Mouse (Mus musculus): ENCODE measurements around the gene Togaram1. TPM values are rescaled to one million over a fixed set of nuclear protein-coding genes. Genes with fewer than 3 reads are reported as not detected.
A peak's percentile ranks its signal among the peaks of the same experiment; 100 is the strongest.

The Togaram1 gene
- 10 to 100 TPM; 55.5 to 56.4 TPM for total RNA-seq (2021)

- DNase-seq: peak; percentile 99
Measured at GRCm38 (mm10) chr12:64965124-64966026, at the start of gene Togaram1, which contains the start of gene Klhl28. TSS of gene Togaram1 (plus strand) at chr12:64965804. TSS of gene Klhl28 (minus strand) at chr12:64965534.

DNA sequence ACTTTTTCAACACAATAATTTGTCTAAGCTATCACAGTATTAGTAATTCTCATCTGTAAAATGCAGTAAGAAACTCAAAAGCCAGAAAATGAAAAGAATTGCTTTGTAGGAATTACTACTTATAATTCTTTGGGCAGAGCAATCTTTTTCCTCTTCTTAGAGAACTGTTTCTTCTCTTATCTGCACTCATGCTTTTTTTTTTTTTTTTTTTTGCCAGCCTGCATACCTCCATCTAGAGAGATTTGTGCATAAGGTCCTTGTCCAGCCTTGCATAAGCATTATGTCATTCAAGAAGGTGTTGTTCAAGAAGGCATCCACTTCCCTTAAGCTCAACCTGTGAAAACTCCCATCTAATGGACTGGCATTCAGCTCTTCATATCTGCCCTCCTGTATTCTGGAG lies 48.9 kb upstream of the Togaram1 start:
- DNase-seq: no peak

DNA sequence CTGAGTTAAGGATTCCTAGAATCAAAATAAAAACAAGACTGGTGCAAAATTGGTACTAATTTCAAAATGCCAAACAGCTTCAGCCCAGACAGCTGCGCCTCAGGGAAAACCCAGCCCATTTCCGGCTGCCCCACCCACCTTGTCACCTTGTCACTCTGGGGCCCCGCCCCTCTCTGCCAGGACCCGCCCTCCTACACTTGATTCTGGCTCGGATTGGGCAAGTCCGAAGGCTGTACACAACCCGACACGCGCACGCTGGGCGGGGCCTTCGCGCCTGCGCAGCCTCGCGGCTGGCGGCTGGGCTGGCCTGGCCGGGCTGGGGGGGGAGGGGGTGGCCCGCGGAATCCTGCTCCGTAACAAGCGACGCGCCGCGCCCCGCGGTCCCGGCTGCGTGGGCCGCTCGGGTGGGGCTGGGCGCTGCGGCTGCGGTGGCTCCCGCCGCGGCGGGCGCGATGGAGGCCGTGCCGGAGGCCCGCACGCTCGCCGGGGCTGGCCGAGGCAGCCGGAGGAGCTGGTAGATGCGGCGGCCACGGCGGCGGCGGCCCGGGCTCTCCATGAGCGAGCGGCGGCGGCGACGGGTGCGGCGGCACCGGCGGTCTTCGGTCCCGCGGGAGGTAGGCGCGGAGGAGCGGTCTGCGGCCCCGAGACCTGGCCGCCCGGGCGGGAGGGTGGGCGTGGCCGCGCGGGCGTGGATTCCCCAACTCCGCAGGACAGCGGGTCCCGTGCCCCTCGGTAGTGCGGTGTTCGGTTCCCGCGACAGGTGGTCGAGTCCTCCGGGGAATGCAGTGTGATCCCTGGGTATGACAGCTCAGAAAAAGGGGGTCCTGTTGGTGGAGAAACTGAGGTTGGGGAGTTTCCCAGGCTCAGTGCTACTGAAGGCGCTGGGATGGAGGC lies 47.8 kb upstream of the Togaram1 start, which contains the start of gene Gm527:
Gene Gm527, plus strand, starts transcription at position 329 of the 894 bp plus-strand sequence.
- peak; percentile 92 to 93 for DNase-seq

DNA sequence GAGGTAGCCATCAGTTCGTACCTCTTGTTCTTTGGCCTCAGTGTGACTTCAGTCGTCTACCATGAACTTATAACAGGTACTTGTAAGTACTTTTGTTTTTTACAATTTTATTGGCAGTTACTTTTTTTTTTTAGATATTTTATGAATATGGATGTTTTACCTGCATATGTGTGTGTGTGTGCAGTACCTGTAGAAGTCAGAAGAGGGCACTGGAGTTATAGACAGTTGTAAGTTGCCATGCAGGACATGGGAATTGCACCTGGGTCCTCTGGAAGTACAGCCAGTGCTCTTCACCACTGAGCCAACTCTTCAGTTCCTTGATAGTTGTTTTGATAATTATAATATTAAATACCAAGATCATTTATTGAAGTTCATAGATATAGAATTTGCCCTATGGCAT lies 28.1 kb upstream of the Togaram1 start:
- no peak for DNase-seq

DNA sequence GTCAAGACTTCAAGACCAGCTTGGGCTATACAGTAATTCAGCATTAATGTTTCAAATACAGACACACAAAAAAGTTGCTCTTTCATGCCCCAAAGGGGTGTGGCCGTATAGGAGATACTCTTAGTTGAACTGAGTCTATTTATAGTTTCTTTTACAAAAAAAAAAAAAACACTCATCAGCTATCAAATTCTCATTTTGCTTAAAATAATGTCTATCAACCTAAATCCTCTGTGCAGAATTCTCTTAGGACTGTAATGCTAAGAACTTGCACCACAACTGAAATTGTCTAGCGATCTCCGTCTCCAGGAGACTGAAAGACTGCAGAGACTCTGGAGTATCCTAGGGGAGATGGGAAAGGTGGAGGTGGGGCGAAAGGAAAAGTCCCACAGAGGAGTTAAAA lies 1.0 kb upstream of the Togaram1 start:
- no peak for DNase-seq

GRCm38 (mm10) chr12:64966101-64966631 lies 562 bp downstream of the Togaram1 start:
- DNase-seq: peak; percentile 42 to 52

GRCm38 (mm10) chr12:64966652-64967435 lies 1.2 kb downstream of the Togaram1 start:
- DNase-seq: no peak

- DNase-seq: peak in 1 of 2 experiments; percentile 6
Measured at GRCm38 (mm10) chr12:64967470-64967869, 1.9 kb downstream of the Togaram1 start.

GRCm38 (mm10) chr12:64968067-64968466 lies 2.5 kb downstream of the Togaram1 start:
- DNase-seq: no peak

- DNase-seq: no peak
Measured at GRCm38 (mm10) chr12:64971399-64971798, 5.8 kb downstream of the Togaram1 start.

GRCm38 (mm10) chr12:64972063-64972462 lies 6.5 kb downstream of the Togaram1 start:
- no peak for DNase-seq

DNA sequence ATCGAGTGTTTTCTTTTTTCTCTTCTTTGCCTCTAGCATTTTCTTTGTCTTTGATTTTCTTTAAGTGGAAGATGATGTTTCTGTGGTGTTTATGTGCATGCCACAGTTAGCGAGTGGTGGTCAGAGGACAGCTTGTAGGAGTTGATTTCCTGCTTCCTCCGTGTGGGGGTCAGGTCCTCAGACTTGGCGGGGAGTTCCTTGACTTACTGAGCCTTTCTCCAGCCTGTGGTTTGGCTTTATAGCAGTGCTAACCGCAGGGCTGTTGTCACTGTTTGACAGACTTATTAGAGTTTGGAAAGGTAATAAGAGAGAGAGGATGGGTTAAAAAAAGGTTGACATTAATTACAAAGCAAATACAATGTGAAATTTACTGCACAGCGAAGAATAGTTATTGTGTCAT lies 10.0 kb downstream of the Togaram1 start:
- DNase-seq: no peak

DNA sequence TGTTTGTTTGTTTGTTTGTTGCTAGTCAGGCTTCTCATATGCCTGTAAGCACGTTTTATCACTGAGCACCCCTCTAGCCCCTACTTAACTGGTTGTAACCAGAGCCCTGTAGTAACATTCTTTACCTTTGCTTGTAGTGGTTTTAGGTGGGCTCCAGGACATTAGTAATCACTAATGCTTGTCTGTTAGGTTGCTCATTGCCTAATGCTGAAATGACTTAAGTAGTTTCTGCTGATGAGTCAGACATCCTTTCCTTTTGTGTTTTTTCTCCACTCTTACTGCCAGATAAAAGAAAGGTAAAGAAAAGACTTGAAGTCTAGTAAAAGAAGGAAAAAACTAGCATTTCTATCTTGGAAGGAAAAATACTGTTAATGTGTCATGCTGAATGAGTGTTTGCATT lies 10.6 kb downstream of the Togaram1 start:
- DNase-seq: no peak

GRCm38 (mm10) chr12:64977518-64977917 lies 11.9 kb downstream of the Togaram1 start:
- DNase-seq: no peak

- no peak for DNase-seq
Measured at GRCm38 (mm10) chr12:65007725-65008124, 42.1 kb downstream of the Togaram1 start.

GRCm38 (mm10) chr12:65022842-65023241 lies 57.2 kb downstream of the Togaram1 start:
- DNase-seq: no peak

DNA sequence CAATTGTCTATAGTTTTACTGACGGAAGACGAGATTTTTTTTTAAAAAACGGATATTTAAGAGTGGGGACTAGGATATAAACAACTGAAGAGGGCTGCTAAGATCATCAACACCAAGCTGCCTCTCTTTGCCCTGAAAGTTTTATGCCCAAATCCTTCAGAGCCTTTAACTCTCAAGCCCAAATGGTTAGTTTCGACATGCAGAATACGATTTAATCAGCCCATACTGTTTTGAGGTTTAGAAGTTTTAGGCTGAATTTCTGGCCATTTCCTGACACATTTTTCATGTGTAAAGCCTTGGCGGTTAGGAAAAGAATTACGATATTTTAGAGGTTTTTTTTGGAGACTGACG lies 70.2 kb downstream of the Togaram1 start:
- DNase-seq: no peak

- peak; percentile 89 for DNase-seq
Measured at GRCm38 (mm10) chr12:65036190-65036870, 70.7 kb downstream of the Togaram1 start, which contains the start of gene Prpf39. TSS of gene Prpf39 (plus strand) at chr12:65036333.

DNA sequence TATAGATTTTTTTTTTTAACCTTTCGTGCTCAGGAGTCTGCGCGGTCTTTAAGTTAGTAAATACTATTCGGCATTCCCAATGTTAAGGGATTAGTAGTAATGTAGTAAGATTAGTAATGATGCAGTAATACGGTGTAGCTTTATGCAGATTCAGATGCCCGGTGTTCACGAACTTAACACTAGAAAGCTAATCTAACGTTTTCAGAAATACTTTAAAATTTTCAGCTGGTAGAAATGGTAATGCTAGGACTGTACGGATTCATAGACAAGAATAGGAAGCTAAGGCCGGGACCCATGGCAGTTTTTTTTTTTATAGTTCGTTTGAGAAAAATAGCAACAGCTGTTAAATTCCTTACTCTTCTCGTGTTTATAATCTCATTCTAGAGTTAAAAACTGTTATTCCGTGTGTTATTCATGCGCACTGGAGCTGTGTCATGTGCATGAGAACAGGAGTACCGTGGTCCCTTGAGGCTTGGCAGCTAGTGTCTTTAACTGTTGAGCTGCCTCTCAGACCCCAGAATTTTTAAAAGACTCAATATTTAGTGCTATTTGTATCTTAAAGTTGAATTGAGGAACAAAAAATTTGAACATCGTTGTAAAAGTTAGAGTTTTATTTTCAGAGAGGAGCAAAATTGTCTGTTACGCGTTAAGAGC lies 71.4 kb downstream of the Togaram1 start:
- DNase-seq: no peak

- no peak for DNase-seq
Measured at GRCm38 (mm10) chr12:65037546-65037937, 71.9 kb downstream of the Togaram1 start.

DNA sequence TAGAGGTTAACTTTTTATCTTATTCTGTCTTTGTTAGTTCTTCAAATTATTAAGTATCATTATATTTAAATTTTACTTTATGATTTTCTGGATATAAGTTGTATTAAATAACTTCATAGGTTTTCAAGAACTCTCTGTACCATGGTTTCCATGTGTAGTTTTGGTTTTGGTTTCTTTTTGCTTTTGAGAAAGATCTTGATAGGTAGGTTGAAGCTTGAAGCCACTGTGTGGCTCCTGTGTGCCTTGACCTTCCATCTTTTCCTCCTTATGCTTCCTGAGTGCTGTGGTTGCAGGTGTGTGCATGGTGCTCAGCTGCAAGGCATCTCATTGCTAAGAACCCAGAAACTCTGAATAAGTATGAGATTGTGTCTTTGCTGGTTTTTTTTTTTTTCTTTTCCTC lies 83.2 kb downstream of the Togaram1 start:
- no peak for DNase-seq

Measured in layer of hippocampus, postnatal 36 days (tissue).